14 mouse cellular contexts compared by ENCODE assay signal in the genomic region with DNA sequence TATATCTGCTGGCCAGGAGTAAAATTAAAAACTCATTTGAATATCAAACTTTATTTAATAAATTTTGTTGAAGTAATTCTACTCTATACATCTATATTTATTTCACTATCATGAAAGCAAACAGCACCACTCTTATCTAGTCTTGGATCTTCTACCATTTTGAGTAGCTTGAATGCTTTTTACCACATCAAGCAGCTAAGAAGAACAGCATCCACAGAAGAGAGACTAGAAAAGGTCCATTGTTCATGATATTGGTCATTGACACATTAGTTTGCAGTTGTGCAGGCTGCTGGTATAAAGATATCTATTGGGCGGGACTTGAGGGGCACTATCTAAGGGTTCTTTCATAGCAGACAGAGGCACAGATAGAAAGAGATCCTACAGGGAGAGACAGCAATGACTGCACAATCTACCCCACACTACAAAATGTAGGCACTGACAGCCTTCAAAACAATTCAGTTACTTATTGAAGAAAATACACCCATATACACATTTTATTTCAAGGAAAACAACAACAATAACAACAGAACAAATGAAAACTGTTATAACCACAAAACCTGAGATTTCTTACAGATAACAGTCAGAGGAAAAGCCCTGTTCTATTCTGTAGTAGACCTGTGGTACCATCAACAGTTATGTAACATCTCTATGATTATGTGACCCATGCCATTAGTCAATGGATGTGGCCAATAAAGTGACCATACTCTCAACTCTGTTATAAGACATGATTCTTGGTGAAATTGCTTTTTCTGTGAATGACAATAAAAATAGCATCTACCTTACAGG.
"Had no signal": no experiment of that assay in that cellular context is flagged by ENCODE, and none has a peak within 500 bp of the region (broad histone marks: within the 10 kb centered on the region; RNA-seq: fewer than 3 reads in every experiment).

No protein-coding gene starts in this region.

- DNase-seq: lung, adult 18-20 months; lung, embryonic 14.5 days; lung, postnatal 10 days; lung, postnatal 4 days; midbrain, embryonic 14.5 days; retina, postnatal 1 day; right cerebral cortex, adult 18-20 months; right cerebral cortex, postnatal 25 days; right cerebral cortex, postnatal 4 days; spleen, adult 18-20 months; thymus, adult 18-20 months; thymus, postnatal 14 days; thymus, postnatal 36 days had no signal

- ATAC-seq: midbrain, embryonic 16.5 days had no signal
